Comparison of ENCODE assay signal across 8 mouse cellular contexts in the genomic region with DNA sequence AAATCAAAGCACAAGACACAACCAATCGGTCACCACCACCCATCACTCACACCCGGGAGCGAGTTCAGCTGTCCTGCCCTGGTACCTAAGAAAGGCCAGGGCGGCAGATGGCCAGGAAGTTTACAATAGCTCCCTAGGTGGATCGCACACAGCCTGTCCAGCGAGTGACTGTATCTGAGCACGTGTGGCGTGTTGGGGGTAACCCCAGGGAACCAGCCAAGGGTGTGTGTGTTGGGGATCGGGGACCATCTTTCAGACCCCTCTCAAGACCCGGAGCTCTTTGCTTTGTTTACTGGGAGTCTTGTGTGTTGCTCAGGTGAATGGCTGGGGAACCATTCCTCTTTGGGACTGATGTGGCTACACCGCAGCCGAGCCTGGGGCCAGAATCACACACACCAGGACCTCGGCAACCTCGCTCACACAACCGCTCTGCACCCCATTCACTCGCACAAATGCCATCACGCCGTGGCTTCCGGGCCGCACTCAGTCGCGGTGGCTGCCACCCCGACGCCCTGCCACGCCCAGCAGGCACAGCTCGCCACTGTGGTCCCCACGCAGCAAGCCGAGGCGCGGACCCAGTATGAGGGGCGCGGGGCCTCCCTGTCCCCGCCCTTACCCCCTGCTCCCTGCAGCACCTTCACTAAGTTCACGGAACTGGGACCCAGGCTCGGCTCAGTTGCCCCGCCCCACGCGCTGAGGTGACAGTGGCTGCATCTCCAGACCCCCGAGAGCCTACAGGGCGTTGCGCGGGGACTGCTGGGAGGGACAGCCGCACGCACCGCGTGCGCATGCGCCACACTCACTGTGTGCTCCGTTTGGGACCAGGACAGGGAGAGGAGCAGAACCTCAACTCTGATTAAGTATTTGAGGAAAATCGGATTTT. TPM values are rescaled to one million over a fixed set of nuclear protein-coding genes. Genes with fewer than 3 reads are reported as not detected.
DNase-seq lines count a peak whose midpoint lies in the region; ATAC-seq and TF ChIP-seq lines count a peak whose summit lies in the region.

A gene (minus strand): TSS at position 755 of the 883 bp plus-strand sequence.

- DNase-seq in CD4-positive, CD25-positive, alpha-beta regulatory T cell, adult 2 months (ENCODE audit: low read depth, low spot score) = peak; percentile 91
- peak; percentile 94 for DNase-seq in brain, embryonic 14.5 days (ENCODE audit: low read depth)
- peak; percentile 65 to 73 (median 68) for DNase-seq in liver, embryonic 14.5 days (ENCODE audit: low read depth in 3 of 3, low spot score in 3 of 3)
- DNase-seq in neural tube, embryonic 11.5 days (ENCODE audit: low spot score) = peak; percentile 91

- no peak for TF ChIP-seq CTCF in brain, embryonic 14.5 days (IDR thresholded peaks at IDR 0.05; ENCODE audit: borderline replicate concordance, extremely low read depth, insufficient read depth, insufficient read length)
- TF ChIP-seq CTCF in liver, embryonic 14.5 days (IDR thresholded peaks at IDR 0.05; ENCODE audit: low read depth) = no peak

- H3K36me3 ChIP-seq in heart, embryonic 11.5 days (ENCODE audit: control insufficient read depth, insufficient read depth, low read length) = peaks cover 2% of the 10 kb centered on the region; the same call in 1 of the 2 replicates
- H3K36me3 ChIP-seq in kidney, embryonic 16.5 days (ENCODE audit: insufficient read depth, low read length) = no peaks in the 10 kb centered on the region; the same call in 1 of the 2 replicates
- no peaks in the 10 kb centered on the region for H3K36me3 ChIP-seq in liver, embryonic 14.5 days (replicated peaks; ENCODE audit: control insufficient read depth, insufficient read depth, low read depth)
- no peaks in the 10 kb centered on the region for H3K36me3 ChIP-seq in neural tube, embryonic 11.5 days (ENCODE audit: control insufficient read depth, insufficient read depth, low read length)
- no peaks in the 10 kb centered on the region for H3K36me3 ChIP-seq in stomach, embryonic 16.5 days (ENCODE audit: control insufficient read depth, insufficient read depth, low read length)

- peak within 1 kb of the TSS; percentile 97 for H3K4me2 ChIP-seq in heart, embryonic 11.5 days
- peak within 1 kb of the TSS; percentile 92 for H3K4me2 ChIP-seq in kidney, embryonic 16.5 days (replicated peaks; ENCODE audit: low read depth, low read length)
- H3K4me2 ChIP-seq in liver, embryonic 14.5 days (ENCODE audit: low read depth) = peak within 1 kb of the TSS; percentile 83
- peak within 1 kb of the TSS; percentile 90 for H3K4me2 ChIP-seq in neural tube, embryonic 11.5 days (ENCODE audit: low read depth)
- peak within 1 kb of the TSS; percentile 96 for H3K4me2 ChIP-seq in stomach, embryonic 16.5 days (ENCODE audit: low read depth, low read length)

- no peaks in the 10 kb centered on the region for H3K27me3 ChIP-seq in heart, embryonic 11.5 days (ENCODE audit: control insufficient read depth, insufficient read depth, low read length)
- H3K27me3 ChIP-seq in kidney, embryonic 16.5 days (ENCODE audit: insufficient read depth, low read length) = no peaks in the 10 kb centered on the region
- no peaks in the 10 kb centered on the region for H3K27me3 ChIP-seq in liver, embryonic 14.5 days (ENCODE audit: control insufficient read depth, insufficient read depth, low read length)
- H3K27me3 ChIP-seq in neural tube, embryonic 11.5 days (ENCODE audit: control insufficient read depth, insufficient read depth, low read length) = no peaks in the 10 kb centered on the region
- no peaks in the 10 kb centered on the region for H3K27me3 ChIP-seq in stomach, embryonic 16.5 days (ENCODE audit: control insufficient read depth, insufficient read depth, low read length)

- 0 out of 2 replicates have a peak, but pooled peaks have one; percentile 32 for TF ChIP-seq POLR2A in brain, embryonic 14.5 days (IDR thresholded peaks at IDR 0.05; ENCODE audit: borderline replicate concordance, extremely low read depth, insufficient read depth, insufficient read length, poor library complexity, severe bottlenecking)

- no peaks in the 10 kb centered on the region for H3K4me1 ChIP-seq in heart, embryonic 11.5 days (ENCODE audit: control insufficient read depth, insufficient read depth, low read length)
- H3K4me1 ChIP-seq in kidney, embryonic 16.5 days (ENCODE audit: insufficient read depth, low read length) = peaks cover 5% of the 10 kb centered on the region; the same call in 1 of the 2 replicates
- H3K4me1 ChIP-seq in liver, embryonic 14.5 days (replicated peaks; ENCODE audit: control insufficient read depth in 2 of 2, insufficient read depth in 2 of 2, low read length in 1 of 2) = peaks cover 0 to 5% of the 10 kb centered on the region in 2 experiments; a peak in 3 of 4 replicates
- peaks cover 2% of the 10 kb centered on the region; the same call in 1 of the 2 replicates for H3K4me1 ChIP-seq in neural tube, embryonic 11.5 days (ENCODE audit: control insufficient read depth, insufficient read depth, low read length)
- no peaks in the 10 kb centered on the region for H3K4me1 ChIP-seq in stomach, embryonic 16.5 days (ENCODE audit: control insufficient read depth, insufficient read depth, low read length)

- H3K4me3 ChIP-seq in heart, embryonic 11.5 days (ENCODE audit: low read depth, low read length) = peak within 1 kb of the TSS; percentile 70
- H3K4me3 ChIP-seq in kidney, embryonic 16.5 days (ENCODE audit: low read length) = peak within 1 kb of the TSS; percentile 82
- peak within 1 kb of the TSS; percentile 61 to 80 for H3K4me3 ChIP-seq in liver, embryonic 14.5 days (ENCODE audit: insufficient read depth in 1 of 2, low read depth in 2 of 2, low read length in 2 of 2)
- H3K4me3 ChIP-seq in neural tube, embryonic 11.5 days (ENCODE audit: low read depth, low read length) = peak within 1 kb of the TSS; percentile 76
- H3K4me3 ChIP-seq in stomach, embryonic 16.5 days (replicated peaks; ENCODE audit: low read length) = peak within 1 kb of the TSS; percentile 88

- peak; percentile 95 for ATAC-seq in erythroblast, adult 5-6 weeks (replicated peaks; ENCODE audit: low FRiP score, poor library complexity, severe bottlenecking)
- peak; percentile 86 for ATAC-seq in heart, embryonic 11.5 days (replicated peaks; ENCODE audit: insufficient number of reproducible peaks, low FRiP score, low TSS enrichment)
- ATAC-seq in kidney, embryonic 16.5 days (ENCODE audit: low FRiP score, low TSS enrichment) = peak; percentile 91
- peak; percentile 94 for ATAC-seq in liver, embryonic 14.5 days (ENCODE audit: insufficient read depth)
- peak; percentile 92 for ATAC-seq in neural tube, embryonic 11.5 days (ENCODE audit: insufficient read depth, low FRiP score, low TSS enrichment)
- ATAC-seq in stomach, embryonic 16.5 days (ENCODE audit: insufficient read depth, low FRiP score) = peak; percentile 90

- WGBS in heart, embryonic 11.5 days (ENCODE audit: insufficient replicate concordance) = under 1% methylated on average over 50 of the region's 50 CpGs
- under 1% methylated on average over 50 of the region's 50 CpGs for WGBS in kidney, embryonic 16.5 days
- 0% methylated on average over 50 of the region's 50 CpGs for WGBS in liver, embryonic 14.5 days (ENCODE audit: insufficient replicate concordance)
- WGBS in neural tube, embryonic 11.5 days = under 1% methylated on average over 50 of the region's 50 CpGs
- WGBS in stomach, embryonic 16.5 days = under 1% methylated on average over 50 of the region's 50 CpGs

- TF ChIP-seq EP300 in liver, embryonic 14.5 days (IDR thresholded peaks at IDR 0.05; ENCODE audit: low read depth) = no peak

- 0 out of 2 replicates have a peak within 1 kb of the TSS, but pooled peaks have one; percentile 42 for H3K27ac ChIP-seq in heart, embryonic 11.5 days (ENCODE audit: low read depth, low read length)
- H3K27ac ChIP-seq in kidney, embryonic 16.5 days (ENCODE audit: low read length) = 0 out of 2 replicates have a peak within 1 kb of the TSS, but pooled peaks have one; percentile 25
- H3K27ac ChIP-seq in liver, embryonic 14.5 days = no peak within 1 kb of the TSS
- H3K27ac ChIP-seq in neural tube, embryonic 11.5 days (ENCODE audit: low read depth, low read length) = peak within 1 kb of the TSS; percentile 67; the same call in 1 of the 2 replicates
- peak within 1 kb of the TSS; percentile 62 for H3K27ac ChIP-seq in stomach, embryonic 16.5 days (ENCODE audit: low read length)

- H3K9me3 ChIP-seq in heart, embryonic 11.5 days (replicated peaks; ENCODE audit: control insufficient read depth, low read length) = no peaks in the 10 kb centered on the region
- H3K9me3 ChIP-seq in kidney, embryonic 16.5 days (ENCODE audit: low read length) = no peaks in the 10 kb centered on the region
- H3K9me3 ChIP-seq in liver, embryonic 14.5 days (ENCODE audit: control insufficient read depth, low read length) = no peaks in the 10 kb centered on the region
- H3K9me3 ChIP-seq in neural tube, embryonic 11.5 days (ENCODE audit: control insufficient read depth, low read length) = no peaks in the 10 kb centered on the region
- H3K9me3 ChIP-seq in stomach, embryonic 16.5 days (replicated peaks; ENCODE audit: control insufficient read depth, low read length) = no peaks in the 10 kb centered on the region

- peak within 1 kb of the TSS; percentile 80 for H3K9ac ChIP-seq in heart, embryonic 11.5 days (ENCODE audit: low read depth, low read length)
- H3K9ac ChIP-seq in kidney, embryonic 16.5 days (replicated peaks; ENCODE audit: low read length) = peak within 1 kb of the TSS; percentile 78
- H3K9ac ChIP-seq in liver, embryonic 14.5 days (replicated peaks) = peak within 1 kb of the TSS; percentile 73
- H3K9ac ChIP-seq in neural tube, embryonic 11.5 days (ENCODE audit: low read length) = peak within 1 kb of the TSS; percentile 79
- H3K9ac ChIP-seq in stomach, embryonic 16.5 days (ENCODE audit: low read length) = peak within 1 kb of the TSS; percentile 91

RNA-seq across cellular contexts. Expression of the gene that starts here (rescaled TPM):
- 3.2 and 4.9 TPM in 2 replicates for polyA plus RNA-seq in brain, embryonic 14.5 days (2012; rRNA removed)
- not detected in 2 replicates for total RNA-seq in erythroblast, adult 5-6 weeks (2015; ENCODE audit: low replicate concordance)
- 0.84 TPM in 1 of 2 replicates, not detected in the other for total RNA-seq in erythroblast, adult 5-6 weeks (2017; ENCODE audit: low replicate concordance)
- polyA plus RNA-seq in heart, embryonic 11.5 days (2014; fragmentation: Nextera tagmentation; extraction: Ambion mirVana) = 4.1 TPM in 2 replicates
- 5.8 and 6.6 TPM in 2 replicates for polyA plus RNA-seq in kidney, embryonic 16.5 days (2015; fragmentation: Nextera tagmentation; extraction: Ambion mirVana)
- 0.22 and 0.50 TPM in 2 replicates for polyA plus RNA-seq in liver, embryonic 14.5 days (2012; rRNA removed)
- 1.2 and 1.8 TPM in 2 replicates for polyA plus RNA-seq in liver, embryonic 14.5 days (2014; fragmentation: Nextera tagmentation; extraction: Ambion mirVana)
- 8.3 and 9.9 TPM in 2 replicates for polyA plus RNA-seq in neural tube, embryonic 11.5 days (2014; fragmentation: Nextera tagmentation; extraction: Ambion mirVana)
- polyA plus RNA-seq in stomach, embryonic 16.5 days (2015; fragmentation: Nextera tagmentation; extraction: Ambion mirVana) = 4.5 and 5.1 TPM in 2 replicates

Comparison
In these comparisons a context has a peak if more than half of its experiments do, and no peak if none do; other contexts are left out.
1. Peak in ATAC-seq in erythroblast, adult 5-6 weeks; RNA of the gene not detected or under 1 TPM.